ENCODE assay signal across 27 mouse cellular contexts in genomic region chr8:114947921-114948320, GRCm38 (mm10).
"Had no signal": no experiment of that assay in that cellular context is flagged by ENCODE, and none has a peak within 500 bp of the region (broad histone marks: within the 10 kb centered on the region; RNA-seq: fewer than 3 reads in every experiment).

No protein-coding gene starts in this region.

- H3K4me3 ChIP-seq: heart, adult 2 months; heart, embryonic 13.5 days; heart, embryonic 15.5 days; hindbrain, embryonic 12.5 days; intestine, embryonic 15.5 days; layer of hippocampus, adult 2 months; left cerebral cortex, adult 2 months; limb, embryonic 10.5 days; limb, embryonic 12.5 days; liver, embryonic 13.5 days; liver, embryonic 15.5 days had no signal

- ATAC-seq: hindbrain, embryonic 16.5 days; inflammation-experienced regulatory T-cells, adult 6 months; intestine, embryonic 15.5 days; intestine, postnatal 0 days had no signal

- H3K36me3 ChIP-seq: heart, embryonic 13.5 days; heart, embryonic 15.5 days; hindbrain, embryonic 12.5 days; intestine, embryonic 15.5 days; limb, embryonic 10.5 days; limb, embryonic 12.5 days; liver, embryonic 13.5 days; liver, embryonic 15.5 days had no signal

- H3K9me3 ChIP-seq: heart, embryonic 13.5 days; heart, embryonic 15.5 days; hindbrain, embryonic 12.5 days; intestine, embryonic 15.5 days; limb, embryonic 10.5 days; limb, embryonic 12.5 days; liver, embryonic 13.5 days; liver, embryonic 15.5 days had no signal

- H3K27me3 ChIP-seq: heart, embryonic 13.5 days; heart, embryonic 15.5 days; hindbrain, embryonic 12.5 days; intestine, embryonic 15.5 days; limb, embryonic 12.5 days; liver, embryonic 13.5 days; liver, embryonic 15.5 days had no signal

- DNase-seq: gastrocnemius, postnatal 14 days; heart, adult 11 months; heart, adult 2 months; heart, postnatal 14 days; heart, postnatal 36 days; kidney, adult 18-20 months; kidney, adult 8-10 months; kidney, postnatal 10 days; kidney, postnatal 25 days; kidney, postnatal 4 days; liver; liver, embryonic 13.5 days had no signal

- H3K4me2 ChIP-seq: heart, embryonic 11.5 days; heart, embryonic 13.5 days; heart, embryonic 15.5 days; hindbrain, embryonic 12.5 days; hindbrain, embryonic 14.5 days; intestine, embryonic 15.5 days; limb, embryonic 12.5 days; liver, embryonic 11.5 days; liver, embryonic 13.5 days; liver, embryonic 15.5 days had no signal

- H3K4me1 ChIP-seq: heart, embryonic 13.5 days; heart, embryonic 15.5 days; hindbrain, embryonic 12.5 days; intestine, embryonic 15.5 days; limb, embryonic 10.5 days; limb, embryonic 12.5 days; liver, embryonic 13.5 days; liver, embryonic 15.5 days had no signal

- H3K27ac ChIP-seq: heart, adult 2 months; heart, embryonic 13.5 days; heart, embryonic 15.5 days; hindbrain, embryonic 12.5 days; hindbrain, embryonic 14.5 days; intestine, embryonic 15.5 days; layer of hippocampus, adult 2 months; left cerebral cortex, adult 2 months; limb, embryonic 10.5 days; limb, embryonic 12.5 days; liver, embryonic 13.5 days; liver, embryonic 15.5 days had no signal

- H3K9ac ChIP-seq: heart, embryonic 13.5 days; heart, embryonic 15.5 days; hindbrain, embryonic 12.5 days; hindbrain, embryonic 14.5 days; intestine, embryonic 15.5 days; limb, embryonic 12.5 days; liver, embryonic 13.5 days; liver, embryonic 15.5 days had no signal
